Mouse (Mus musculus): Measurements from ENCODE around the gene Syde1. TPM values are rescaled to one million over a fixed set of nuclear protein-coding genes. Genes with fewer than 3 reads are reported as not detected.

The Syde1 gene
- total RNA-seq, 2 experiments from 2014 or later, result 3.0 to 5.1 TPM

- TF ChIP-seq CTCF (IDR thresholded peaks at IDR 0.05), result no peak
- peak within 1 kb of the TSS; percentile 93 for H3K4me3 ChIP-seq
- peak within 1 kb of the TSS; percentile 98 for H3K27ac ChIP-seq
- DNase-seq, result peak; percentile 95
- intact Hi-C loops (cut with DNase I), result loop anchor here (5.0 to 10.0 kb wide), 2 partner anchors 110 to 523 kb away; partner anchors contain the start of genes 2610008E11Rik and Pdxk
Observed at GRCm38 (mm10) chr10:78574250-78575104, 17.3 kb downstream of the Syde1 start, which contains the start of gene Ilvbl. TSS of gene Ilvbl (plus strand) at chr10:78574346.

- no peak for DNase-seq
- Histone ChIP-seq H3K27ac (peak overlapping the region; percentile 98; the same call in 1 of the 2 replicates), H3K4me3 (no peak overlapping the region)
- intact Hi-C loops (cut with DNase I), result loop anchor here (5.0 to 10.0 kb wide), 2 partner anchors 108 to 524 kb away; partner anchors contain the start of genes 2610008E11Rik and Pdxk
- TF ChIP-seq CTCF (IDR thresholded peaks at IDR 0.05), result no peak
Observed at GRCm38 (mm10) chr10:78573226-78573625, 18.5 kb downstream of the Syde1 start.

GRCm38 (mm10) chr10:78570897-78571296 is 20.9 kb downstream of the Syde1 start:
- peak overlapping the region; percentile 46; the same call in 1 of the 2 replicates for H3K27ac ChIP-seq
- TF ChIP-seq CTCF (IDR thresholded peaks at IDR 0.05), result no peak
- H3K4me3 ChIP-seq, result no peak overlapping the region
- no peak for DNase-seq
- intact Hi-C loops (cut with DNase I), result loop anchor here (5.0 to 10.0 kb wide), 2 partner anchors 106 to 526 kb away; partner anchors contain the start of genes 2610008E11Rik and Pdxk

- Histone ChIP-seq H3K27ac (peak overlapping the region; percentile 46; the same call in 1 of the 2 replicates), H3K4me3 (no peak overlapping the region)
- DNase-seq, result peak; percentile 33
- no peak for TF ChIP-seq CTCF (IDR thresholded peaks at IDR 0.05)
- intact Hi-C loops (cut with DNase I), result loop anchor here (5.0 to 10.0 kb wide), 2 partner anchors 106 to 527 kb away; partner anchors contain the start of genes 2610008E11Rik and Pdxk
Observed at GRCm38 (mm10) chr10:78570416-78570815, 21.3 kb downstream of the Syde1 start.

GRCm38 (mm10) chr10:78569686-78570085 is 22.1 kb downstream of the Syde1 start:
- no peak for TF ChIP-seq CTCF (IDR thresholded peaks at IDR 0.05)
- Histone ChIP-seq H3K27ac (no peak overlapping the region), H3K4me3 (no peak overlapping the region)
- no peak for DNase-seq
- intact Hi-C loops (cut with DNase I), result loop anchor here (5.0 to 10.0 kb wide), 2 partner anchors 105 to 528 kb away; partner anchors contain the start of genes 2610008E11Rik and Pdxk

GRCm38 (mm10) chr10:78569191-78569590 is 22.6 kb downstream of the Syde1 start:
- intact Hi-C loops (cut with DNase I), result no loop called here
- Histone ChIP-seq H3K27ac (no peak overlapping the region), H3K4me3 (no peak overlapping the region)
- no peak for TF ChIP-seq CTCF (IDR thresholded peaks at IDR 0.05)
- DNase-seq, result no peak

GRCm38 (mm10) chr10:78565070-78565469 is 26.7 kb downstream of the Syde1 start:
- DNase-seq, result no peak
- no peak for TF ChIP-seq CTCF (IDR thresholded peaks at IDR 0.05)
- no peak overlapping the region for H3K27ac ChIP-seq
- intact Hi-C loops (cut with DNase I), result no loop called here
- no peak overlapping the region for H3K4me3 ChIP-seq

GRCm38 (mm10) chr10:78540943-78541342 is 50.8 kb downstream of the Syde1 start:
- DNase-seq, result no peak
- no peak overlapping the region for H3K27ac ChIP-seq
- TF ChIP-seq CTCF (IDR thresholded peaks at IDR 0.05), result peak; percentile 42
- intact Hi-C loops (cut with DNase I), result loop anchor here (2.0 kb wide), 1 partner anchor 64 kb away; no protein-coding TSS in a partner anchor
- H3K4me3 ChIP-seq, result no peak overlapping the region

Other genes with a start within 250 kb of the Syde1 start
- 100 to 1,000 TPM; 108 to 135 TPM for gene Agpat3, start 239.5 kb downstream of the Syde1 start, total RNA-seq (2021)
- gene Rrp1, start 178.9 kb downstream of the Syde1 start, total RNA-seq (2021), result 10 to 100 TPM; 63.5 to 66.4 TPM
- gene Cstb, start 166.3 kb downstream of the Syde1 start, total RNA-seq (2021), result 10 to 100 TPM; 11.9 to 15.3 TPM
- 10 to 100 TPM in 1 of 2 experiments, 1 to 10 TPM in 1; 5.1 to 10.4 TPM for gene Pdxk, start 127.0 kb downstream of the Syde1 start, total RNA-seq (2021)
- not detected for gene Olfr1358, start 74.5 kb downstream of the Syde1 start, total RNA-seq (2021)
- 10 to 100 TPM in 1 of 2 experiments, 1 to 10 TPM in 1; 9.0 to 17.9 TPM for gene Ilvbl, start 17.6 kb downstream of the Syde1 start, total RNA-seq (2021)
- gene Olfr1357, start 26.1 kb upstream of the Syde1 start, total RNA-seq (2021), result not detected
- not detected for gene Casp14, start 126.3 kb upstream of the Syde1 start, total RNA-seq (2021)
- not detected for gene Ccdc105, start 161.1 kb upstream of the Syde1 start, total RNA-seq (2021)
- gene Slc1a6, start 188.5 kb upstream of the Syde1 start, total RNA-seq (2021), result not detected